Mouse (Mus musculus) thymus, adult 2 months (tissue): ENCODE results near the gene Tulp2. TPM values are rescaled to one million over a fixed set of nuclear protein-coding genes. Genes with fewer than 3 reads are reported as not detected.
A peak's percentile ranks its signal among the peaks of the same experiment; 100 is the strongest.

Experiments used
- DNase-seq: peaks from one replicate; pipeline ENCODE4 v3.0.0; 2021
- H3K27ac ChIP-seq: fragments of 200-500 bp; 2 replicates; pipeline ENCODE4 v1.5.1; 2012; ENCODE audit warnings: low read length, control low read depth; ENCODE audit not compliant: control insufficient read depth, insufficient read depth
- H3K27me3 ChIP-seq: fragments of 200-500 bp; 2 replicates; pipeline ENCODE4 v1.6.1; 2012; ENCODE audit warnings: mild to moderate bottlenecking, low read length, moderate library complexity, mixed read lengths; ENCODE audit not compliant: control insufficient read depth, insufficient read depth
- H3K36me3 ChIP-seq: fragments of 200-500 bp; 2 replicates; pipeline ENCODE4 v1.6.1; 2012; ENCODE audit warnings: mild to moderate bottlenecking, low read length, moderate library complexity; ENCODE audit not compliant: control insufficient read depth, insufficient read depth
- H3K4me1 ChIP-seq: fragments of 200-500 bp; replicated peaks from 2 replicates; pipeline ENCODE4 v1.6.1; 2012; ENCODE audit warnings: low read length; ENCODE audit not compliant: control insufficient read depth, insufficient read depth
- H3K4me3 ChIP-seq: fragments of 200-500 bp; 2 replicates; pipeline ENCODE4 v1.5.1; 2012; ENCODE audit warnings: mild to moderate bottlenecking, low read length, control low read depth, moderate library complexity; ENCODE audit not compliant: control insufficient read depth, insufficient read depth
- CTCF ChIP-seq: fragments of 200-500 bp; IDR thresholded peaks from 2 replicates; pipeline ENCODE4 v1.5.1; 2012; ENCODE audit warnings: mild to moderate bottlenecking, control low read depth, low read length, moderate library complexity, borderline replicate concordance; ENCODE audit not compliant: control insufficient read depth, poor library complexity, insufficient read depth; ENCODE audit errors: extremely low read depth
- POLR2A ChIP-seq: fragments of 200-500 bp; IDR thresholded peaks from 2 replicates; pipeline ENCODE4 v1.6.1; 2012; ENCODE audit warnings: mild to moderate bottlenecking, low read length, control low read depth, moderate library complexity; ENCODE audit not compliant: control insufficient read depth, poor library complexity, insufficient read depth; ENCODE audit errors: extremely low read depth
- WGBS: fragments of 180-500 bp; shearing (Covaris S2); methylation state at CpG from one replicate; pipeline ENCODE4 v1.1.7; 2018; 5-methylcytosine and 5-hydroxymethylcytosine counted together
- polyA plus RNA-seq: library from polyadenylated mRNA; depleted of rRNA; stranded (reverse); fragments of >200 nt; gene quantifications from 2 replicates; pipeline ENCODE4 v1.2.3, GENCODE M21; 2012

The Tulp2 gene
- polyA plus RNA-seq, 1 experiment, result 3.0 TPM

DNA sequence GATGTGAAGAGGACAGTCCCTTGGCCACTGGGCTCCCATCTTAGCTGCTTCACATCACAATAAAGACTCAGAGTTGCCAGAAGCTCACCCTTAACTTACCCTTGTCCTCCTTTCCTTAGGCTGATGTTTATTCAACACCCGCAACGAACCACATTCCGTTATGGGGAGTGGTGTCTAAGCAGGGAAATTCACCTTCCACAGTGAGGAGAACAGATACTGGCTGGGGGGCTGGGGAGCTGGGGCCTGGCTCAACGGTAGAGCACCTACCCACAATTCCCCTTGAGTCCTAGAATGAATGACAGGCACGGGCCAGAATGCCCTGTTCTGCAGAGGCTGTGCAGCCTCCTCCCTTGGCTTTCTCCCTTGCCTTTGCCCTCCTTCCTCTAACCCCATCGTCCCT, 77.2 kb downstream of the Tulp2 start:
- TF ChIP-seq POLR2A, result no peak
- WGBS, result 54% methylated on average over 6 of the region's 6 CpGs
- H3K4me1 ChIP-seq, result peaks cover 22% of the 10 kb centered on the region
- no peaks in the 10 kb centered on the region for H3K27me3 ChIP-seq
- DNase-seq, result no peak
- H3K36me3 ChIP-seq, result no peaks in the 10 kb centered on the region
- H3K4me3 ChIP-seq, result no peak overlapping the region
- no peak overlapping the region for H3K27ac ChIP-seq

DNA sequence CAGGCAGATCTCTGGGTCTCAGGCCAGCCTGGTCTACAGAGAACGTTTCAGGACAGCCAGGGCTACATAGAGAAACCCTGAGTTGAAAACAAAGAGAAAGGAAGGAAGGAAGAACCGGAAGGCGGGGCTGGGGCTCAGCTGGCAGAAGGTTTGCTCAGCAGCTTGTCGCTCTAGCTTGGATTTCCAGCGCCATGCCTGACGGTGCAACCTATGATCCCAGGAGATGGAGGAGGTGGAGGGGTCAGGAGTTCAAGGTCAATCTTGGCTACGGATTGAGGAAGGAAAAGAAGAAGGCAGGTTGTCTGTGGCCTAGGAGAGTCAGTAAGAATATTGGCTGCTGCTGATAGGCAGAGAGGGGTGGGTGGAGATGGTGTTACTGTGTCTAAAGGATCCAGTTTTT, 78.6 kb downstream of the Tulp2 start:
- no peak overlapping the region for H3K4me3 ChIP-seq
- peaks cover 22% of the 10 kb centered on the region for H3K4me1 ChIP-seq
- DNase-seq, result peak; percentile 37
- TF ChIP-seq CTCF, result no peak
- no peak for TF ChIP-seq POLR2A
- no peaks in the 10 kb centered on the region for H3K36me3 ChIP-seq
- WGBS, result 67% methylated on average over 7 of the region's 7 CpGs
- no peaks in the 10 kb centered on the region for H3K27me3 ChIP-seq
- no peak overlapping the region for H3K27ac ChIP-seq

DNA sequence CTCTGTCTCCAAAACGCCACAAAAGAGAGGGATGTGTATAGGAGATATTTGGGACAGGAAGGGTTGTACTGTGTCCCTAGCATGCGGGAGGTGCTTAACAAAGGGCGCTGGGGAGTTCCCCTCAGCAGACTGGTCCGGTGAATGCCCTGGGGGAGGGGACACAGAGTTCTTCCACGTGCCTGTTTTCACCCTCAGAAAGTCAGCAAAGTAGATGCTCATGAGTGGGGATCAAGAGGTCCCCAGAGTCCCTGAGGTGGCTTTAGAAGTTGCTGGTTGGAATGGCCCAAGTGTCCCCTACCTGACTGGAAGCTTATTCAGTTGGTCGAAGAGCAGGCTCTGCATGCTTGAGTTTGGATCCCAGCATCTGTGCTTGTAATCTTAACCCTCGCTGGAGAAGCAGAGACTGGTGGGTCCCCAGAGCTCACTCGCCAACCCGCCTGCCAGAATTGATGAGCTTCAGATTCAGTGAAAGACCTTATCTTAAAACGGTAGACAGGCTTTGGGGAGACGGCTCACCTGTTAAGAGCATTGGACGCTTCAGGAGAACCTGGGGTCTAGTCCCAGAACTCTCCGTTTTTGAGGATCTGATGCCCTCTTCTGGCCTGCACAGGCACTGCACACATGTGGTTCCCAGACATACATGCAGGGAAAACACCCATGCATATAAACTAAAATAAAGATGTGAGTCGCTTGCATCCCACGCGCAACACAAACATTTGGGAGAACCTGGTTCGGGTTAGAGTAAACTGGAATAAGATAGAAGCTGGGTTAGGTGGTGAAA, 79.4 kb downstream of the Tulp2 start:
- H3K36me3 ChIP-seq, result no peaks in the 10 kb centered on the region
- no peak overlapping the region for H3K27ac ChIP-seq
- TF ChIP-seq POLR2A, result no peak
- TF ChIP-seq CTCF, result peak; percentile 25; the same call in 1 of the 2 replicates
- 15% methylated on average over 17 of the region's 17 CpGs for WGBS
- peak; percentile 85 for DNase-seq
- peaks cover 22% of the 10 kb centered on the region for H3K4me1 ChIP-seq
- no peak overlapping the region for H3K4me3 ChIP-seq
- no peaks in the 10 kb centered on the region for H3K27me3 ChIP-seq

DNA sequence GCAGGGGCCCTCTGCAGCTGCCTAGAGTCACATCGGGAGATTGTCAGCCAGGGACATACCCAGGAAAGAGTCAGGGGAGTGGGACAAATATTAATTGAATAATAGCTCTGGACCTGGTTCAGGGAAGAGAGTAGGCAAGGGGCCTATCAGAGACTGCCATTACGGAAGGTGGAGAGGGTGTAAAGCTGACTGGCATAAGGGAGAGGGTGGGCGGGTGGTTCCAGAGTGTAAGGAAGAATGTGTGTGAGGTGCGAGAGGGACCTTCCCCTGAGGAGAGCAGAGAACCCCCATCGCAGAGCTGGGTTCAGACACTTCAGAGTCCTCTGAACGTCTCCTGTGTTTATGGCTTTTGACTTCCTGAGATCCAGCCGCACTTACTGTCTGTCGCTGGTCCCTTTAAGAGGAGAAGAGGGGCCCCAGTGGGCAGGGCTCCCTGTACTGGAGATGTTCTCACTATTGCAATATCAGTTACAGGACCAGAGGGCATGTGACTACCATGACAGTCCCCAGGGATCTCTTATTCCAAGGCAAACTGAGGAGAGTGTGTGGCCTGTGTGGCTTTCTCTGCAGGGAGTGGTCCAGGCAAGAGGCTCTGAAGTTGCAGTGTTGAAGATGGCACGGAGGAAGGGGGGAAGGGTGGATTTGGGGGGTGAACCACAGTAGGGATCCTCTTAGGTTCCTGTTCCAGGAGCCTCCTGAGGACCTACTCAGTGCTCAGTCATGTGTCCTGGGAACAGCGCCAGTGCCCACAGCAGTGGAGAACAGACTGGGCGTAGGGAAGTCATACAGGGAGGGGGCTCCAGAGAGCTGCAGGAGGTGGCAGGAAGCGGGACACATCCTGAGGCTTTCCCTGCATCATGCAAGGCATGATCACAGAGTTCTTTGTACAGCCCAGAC, 80.2 kb downstream of the Tulp2 start:
- no peak for DNase-seq
- Histone ChIP-seq H3K4me1 (peaks cover 22% of the 10 kb centered on the region), H3K36me3 (no peaks in the 10 kb centered on the region), H3K4me3 (no peak overlapping the region), H3K27me3 (no peaks in the 10 kb centered on the region), H3K27ac (no peak overlapping the region)
- 52% methylated on average over 12 of the region's 12 CpGs for WGBS
- TF ChIP-seq POLR2A, result no peak
- TF ChIP-seq CTCF, result no peak

DNA sequence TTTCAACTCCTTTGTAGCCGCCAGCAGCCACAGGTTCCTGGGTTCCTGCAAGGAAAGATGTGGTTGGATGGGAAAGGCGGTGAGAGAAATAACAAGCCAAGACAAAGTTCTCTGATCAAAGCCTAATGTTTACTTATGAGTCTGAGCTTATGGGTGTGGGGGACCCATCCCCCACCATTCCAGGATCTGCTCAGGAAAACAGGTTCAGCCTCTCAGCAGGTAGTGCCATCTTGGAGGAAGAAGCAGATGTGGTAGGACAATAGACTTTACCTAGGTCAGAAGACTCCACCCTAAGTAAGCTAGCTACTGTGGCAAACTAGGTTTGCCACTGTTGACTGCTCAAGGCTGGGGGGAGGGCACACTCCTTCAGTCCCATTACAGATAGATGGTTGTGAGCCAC, 83.1 kb downstream of the Tulp2 start:
- 91% methylated on average over 2 of the region's 2 CpGs for WGBS
- Histone ChIP-seq H3K36me3 (no peaks in the 10 kb centered on the region), H3K4me3 (no peak overlapping the region), H3K27ac (no peak overlapping the region), H3K27me3 (no peaks in the 10 kb centered on the region), H3K4me1 (peaks cover 29% of the 10 kb centered on the region)
- no peak for TF ChIP-seq POLR2A
- TF ChIP-seq CTCF, result no peak
- DNase-seq, result no peak

DNA sequence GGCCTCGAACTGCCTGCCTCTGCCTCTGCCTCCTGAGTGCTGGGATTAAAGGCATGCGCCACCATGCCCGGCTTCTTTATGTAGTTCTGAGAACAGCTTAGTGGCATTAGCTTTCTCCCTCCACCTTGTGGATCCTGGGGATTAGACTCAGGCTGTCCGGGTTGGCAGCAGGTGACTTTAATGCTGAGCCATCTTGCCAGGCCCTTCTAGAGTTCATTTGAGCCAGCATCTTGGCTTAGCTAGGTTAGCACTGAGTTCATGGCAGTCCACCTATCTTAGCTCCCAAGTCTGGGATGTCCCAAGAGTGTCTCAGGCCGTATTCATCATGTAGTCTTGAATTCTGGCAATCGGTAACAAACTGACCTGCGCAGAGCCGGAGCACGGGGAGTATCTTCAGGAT, 83.8 kb downstream of the Tulp2 start:
- no peaks in the 10 kb centered on the region for H3K27me3 ChIP-seq
- H3K27ac ChIP-seq, result no peak overlapping the region
- H3K36me3 ChIP-seq, result no peaks in the 10 kb centered on the region
- peaks cover 28% of the 10 kb centered on the region for H3K4me1 ChIP-seq
- WGBS, result 94% methylated on average over 9 of the region's 9 CpGs
- no peak for DNase-seq
- no peak overlapping the region for H3K4me3 ChIP-seq
- no peak for TF ChIP-seq POLR2A
- TF ChIP-seq CTCF, result no peak

DNA sequence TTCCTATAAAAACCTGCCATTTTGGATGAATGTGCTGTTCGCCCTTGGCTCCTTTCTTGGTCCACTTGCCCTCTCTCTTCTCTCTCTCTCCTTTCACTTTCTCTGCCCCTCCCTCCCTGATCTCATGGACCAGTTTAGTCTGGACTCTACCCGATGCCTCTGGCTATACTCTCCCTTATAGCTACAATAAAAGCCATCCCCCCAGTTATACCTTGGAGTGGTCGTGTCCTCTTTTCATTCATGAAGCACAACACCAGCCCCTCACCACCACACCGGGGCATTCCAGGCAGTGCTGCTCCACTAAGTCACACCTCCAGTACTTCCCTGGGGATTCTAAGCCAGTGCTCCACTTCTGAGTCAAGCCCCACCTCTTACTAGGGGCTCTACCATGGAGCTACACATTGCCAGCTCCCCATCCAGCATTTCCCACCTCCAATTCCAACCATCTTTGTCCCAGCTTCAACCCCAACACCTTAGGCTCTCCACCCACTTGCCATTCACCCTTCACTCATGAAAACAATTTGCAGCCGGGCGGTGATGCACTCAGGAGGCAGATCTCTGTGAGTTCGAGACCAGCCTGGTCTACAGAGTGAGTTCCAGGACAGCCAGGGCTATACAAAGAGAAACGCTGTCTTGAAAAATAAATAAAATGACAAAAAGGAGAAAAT, 85.6 kb downstream of the Tulp2 start:
- 93% methylated on average over 8 of the region's 8 CpGs for WGBS
- H3K4me1 ChIP-seq, result peaks cover 30% of the 10 kb centered on the region
- no peaks in the 10 kb centered on the region for H3K27me3 ChIP-seq
- peak overlapping the region; percentile 60; the same call in 1 of the 2 replicates for H3K27ac ChIP-seq
- H3K36me3 ChIP-seq, result no peaks in the 10 kb centered on the region
- DNase-seq, result no peak
- TF ChIP-seq CTCF (no peak), POLR2A (no peak)
- no peak overlapping the region for H3K4me3 ChIP-seq
